Comparison of ENCODE assay signal across 10 mouse cellular contexts in genomic region chr1:39253771-39254170, GRCm38 (mm10).
DNase-seq lines count a peak whose midpoint lies in the region; ATAC-seq and TF ChIP-seq lines count a peak whose summit lies in the region.
"Had no signal": no experiment of that assay in that cellular context is flagged by ENCODE, and none has a peak within 500 bp of the region (broad histone marks: within the 10 kb centered on the region; RNA-seq: fewer than 3 reads in every experiment).

No protein-coding gene starts in this region.

- WGBS in liver, embryonic 11.5 days = 76% methylated on average over 4 of the region's 4 CpGs
- 70% methylated on average over 4 of the region's 4 CpGs for WGBS in lung, postnatal 0 days
- 83% methylated on average over 4 of the region's 4 CpGs for WGBS in midbrain, embryonic 14.5 days
- 82% methylated on average over 4 of the region's 4 CpGs for WGBS in forebrain, embryonic 10.5 days

- ATAC-seq in liver, embryonic 11.5 days (replicated peaks; ENCODE audit: low FRiP score) = no peak
- ATAC-seq in common myeloid progenitor, adult 5-6 weeks (replicated peaks; ENCODE audit: low read depth, poor library complexity, severe bottlenecking) = peak; percentile 56; the same call in 1 of the 2 replicates
- ATAC-seq in lung, postnatal 0 days = peak; percentile 26; the same call in 1 of the 2 replicates
- ATAC-seq in midbrain, embryonic 14.5 days (ENCODE audit: low FRiP score, low TSS enrichment) = no peak

- no peaks in the 10 kb centered on the region for H3K9me3 ChIP-seq in liver, embryonic 11.5 days (ENCODE audit: control insufficient read depth, low read length)
- no peaks in the 10 kb centered on the region for H3K9me3 ChIP-seq in lung, postnatal 0 days (ENCODE audit: low read length)
- no peaks in the 10 kb centered on the region for H3K9me3 ChIP-seq in midbrain, embryonic 14.5 days (ENCODE audit: control insufficient read depth, low read length)
- H3K9me3 ChIP-seq in forebrain, embryonic 10.5 days = peaks cover 3% of the 10 kb centered on the region; the same call in 1 of the 2 replicates
- H3K9me3 ChIP-seq: stomach, embryonic 15.5 days had no signal

- no peak overlapping the region for H3K27ac ChIP-seq in liver, embryonic 11.5 days (ENCODE audit: low read depth, low read length)
- H3K27ac ChIP-seq in lung, postnatal 0 days (ENCODE audit: low read length) = no peak overlapping the region
- no peak overlapping the region for H3K27ac ChIP-seq in midbrain, embryonic 14.5 days (replicated peaks; ENCODE audit: low read depth, low read length)
- H3K27ac ChIP-seq in forebrain, embryonic 10.5 days = no peak overlapping the region
- H3K27ac ChIP-seq: stomach, embryonic 15.5 days had no signal

- H3K4me2 ChIP-seq in liver, embryonic 11.5 days = no peak overlapping the region
- no peak overlapping the region for H3K4me2 ChIP-seq in lung, postnatal 0 days (replicated peaks; ENCODE audit: low read depth, low read length)
- no peak overlapping the region for H3K4me2 ChIP-seq in midbrain, embryonic 14.5 days (ENCODE audit: low read length)
- H3K4me2 ChIP-seq: stomach, embryonic 15.5 days had no signal

- no peak for TF ChIP-seq EP300 in lung, postnatal 0 days (IDR thresholded peaks at IDR 0.05)

- peak; percentile 20 for DNase-seq in liver
- DNase-seq in liver, embryonic 11.5 days (ENCODE audit: low spot score) = no peak
- DNase-seq in adrenal gland, adult 8-10 months = peak; percentile 73
- peak; percentile 58 for DNase-seq in lung, postnatal 0 days (ENCODE audit: low spot score)
- no peak for DNase-seq in layer of hippocampus, postnatal 10 days (ENCODE audit: low spot score in 2 of 2)
- no peak for DNase-seq in midbrain, embryonic 14.5 days
- no peak for DNase-seq in forebrain, embryonic 10.5 days (ENCODE audit: extremely low spot score, low spot score)

- no peaks in the 10 kb centered on the region for H3K4me1 ChIP-seq in liver, embryonic 11.5 days (replicated peaks; ENCODE audit: control insufficient read depth, insufficient read depth, low read length)
- H3K4me1 ChIP-seq in lung, postnatal 0 days (ENCODE audit: insufficient read depth, low read depth, low read length) = no peaks in the 10 kb centered on the region
- H3K4me1 ChIP-seq in midbrain, embryonic 14.5 days (ENCODE audit: control insufficient read depth, insufficient read depth, low read length) = no peaks in the 10 kb centered on the region
- H3K4me1 ChIP-seq in forebrain, embryonic 10.5 days = peaks cover 14% of the 10 kb centered on the region
- H3K4me1 ChIP-seq: stomach, embryonic 15.5 days had no signal

- no peak overlapping the region for H3K9ac ChIP-seq in liver, embryonic 11.5 days (ENCODE audit: low read depth, low read length)
- H3K9ac ChIP-seq in lung, postnatal 0 days (replicated peaks; ENCODE audit: low read depth) = no peak overlapping the region
- no peak overlapping the region for H3K9ac ChIP-seq in midbrain, embryonic 14.5 days (replicated peaks; ENCODE audit: low read length)
- H3K9ac ChIP-seq: stomach, embryonic 15.5 days had no signal

- peak; percentile 68 for TF ChIP-seq CTCF in lung, postnatal 0 days (IDR thresholded peaks at IDR 0.05)

- no peak overlapping the region for H3K4me3 ChIP-seq in liver, embryonic 11.5 days (ENCODE audit: low read depth, low read length)
- no peak overlapping the region for H3K4me3 ChIP-seq in lung, postnatal 0 days (ENCODE audit: low read depth, low read length)
- no peak overlapping the region for H3K4me3 ChIP-seq in midbrain, embryonic 14.5 days (replicated peaks; ENCODE audit: low read depth, low read length)
- no peak overlapping the region for H3K4me3 ChIP-seq in forebrain, embryonic 10.5 days
- H3K4me3 ChIP-seq: erythroblast, embryonic 14.5 days; stomach, embryonic 15.5 days had no signal

- no peaks in the 10 kb centered on the region for H3K36me3 ChIP-seq in liver, embryonic 11.5 days (ENCODE audit: control insufficient read depth, insufficient read depth, low read length)
- no peaks in the 10 kb centered on the region for H3K36me3 ChIP-seq in lung, postnatal 0 days (ENCODE audit: insufficient read depth, low read length)
- H3K36me3 ChIP-seq in midbrain, embryonic 14.5 days (ENCODE audit: control insufficient read depth, insufficient read depth, low read length) = no peaks in the 10 kb centered on the region
- no peaks in the 10 kb centered on the region for H3K36me3 ChIP-seq in forebrain, embryonic 10.5 days (replicated peaks)
- H3K36me3 ChIP-seq: stomach, embryonic 15.5 days had no signal

- H3K27me3 ChIP-seq in liver, embryonic 11.5 days (replicated peaks; ENCODE audit: control insufficient read depth, insufficient read depth, low read length) = no peaks in the 10 kb centered on the region
- no peaks in the 10 kb centered on the region for H3K27me3 ChIP-seq in lung, postnatal 0 days (replicated peaks; ENCODE audit: insufficient read depth, low read length)
- H3K27me3 ChIP-seq in midbrain, embryonic 14.5 days (ENCODE audit: control insufficient read depth, insufficient read depth, low read length) = no peaks in the 10 kb centered on the region
- no peaks in the 10 kb centered on the region for H3K27me3 ChIP-seq in forebrain, embryonic 10.5 days (ENCODE audit: poor library complexity, severe bottlenecking)
- H3K27me3 ChIP-seq: stomach, embryonic 15.5 days had no signal

Comparison
In these comparisons a context has a peak if more than half of its experiments do, and no peak if none do; other contexts are left out.
1. DNase-seq: peak in liver (single experiment), adrenal gland, adult 8-10 months (single experiment) and lung, postnatal 0 days (single experiment); none in liver, embryonic 11.5 days (single experiment), layer of hippocampus, postnatal 10 days (0 of 2), midbrain, embryonic 14.5 days (single experiment) and forebrain, embryonic 10.5 days (single experiment).
2. ATAC-seq: peak in common myeloid progenitor, adult 5-6 weeks (single experiment) and lung, postnatal 0 days (single experiment); none in liver, embryonic 11.5 days (single experiment) and midbrain, embryonic 14.5 days (single experiment).